Mouse (Mus musculus) MEL (cell line): ENCODE results near the gene Iqck. TPM values are rescaled to one million over a fixed set of nuclear protein-coding genes. Genes with fewer than 3 reads are reported as not detected.
A peak's percentile ranks its signal among the peaks of the same experiment; 100 is the strongest.

Experiments
- DNase-seq: peaks from one replicate; pipeline ENCODE4 v3.0.0; 2011; ENCODE audit warnings: low read depth, low spot score
- H3K27ac ChIP-seq: 2 replicates; pipeline ENCODE4 v1.5.1; 2012; ENCODE audit warnings: low read depth, mild to moderate bottlenecking, control low read depth, low read length, moderate library complexity; ENCODE audit not compliant: control insufficient read depth
- H3K27me3 ChIP-seq, 2 experiments: fragments of 150-350 bp in 1 of 2; sonication (generic) in 1 of 2; 2 replicates each; pipeline ENCODE4 v1.6.1; 2012; ENCODE audit warnings: low read length in 2 of 2, mild to moderate bottlenecking in 2 of 2, improper control_type of control experiment in 1 of 2, moderate library complexity in 1 of 2; ENCODE audit not compliant: insufficient read depth in 2 of 2, control insufficient read depth in 1 of 2
- H3K36me3 ChIP-seq, 2 experiments: 2 replicates each; pipeline ENCODE4 v1.6.1; 2012 to 2014; ENCODE audit warnings: low read length in 2 of 2, improper control_type of control experiment in 1 of 2, inconsistent platforms in 1 of 2, mild to moderate bottlenecking in 1 of 2; ENCODE audit not compliant: insufficient read depth in 2 of 2, control insufficient read depth in 1 of 2
- H3K4me1 ChIP-seq, 2 experiments: fragments of 150-350 bp in 1 of 2; sonication (generic) in 1 of 2; 2 replicates each; pipeline ENCODE4 v1.6.1; 2012; ENCODE audit warnings: low read length in 2 of 2, improper control_type of control experiment in 1 of 2, mild to moderate bottlenecking in 1 of 2; ENCODE audit not compliant: insufficient read depth in 2 of 2, control insufficient read depth in 1 of 2
- H3K4me3 ChIP-seq, 2 experiments: fragments of 150-350 bp in 1 of 2; sonication (generic) in 1 of 2; 2 replicates each; pipeline ENCODE4 v1.5.1; 2012; ENCODE audit warnings: low read depth in 2 of 2, low read length in 2 of 2, mild to moderate bottlenecking in 2 of 2, moderate library complexity in 2 of 2, control low read depth in 1 of 2, improper control_type of control experiment in 1 of 2; ENCODE audit not compliant: control insufficient read depth in 1 of 2, insufficient read depth in 1 of 2
- H3K79me2 ChIP-seq: 2 replicates; pipeline ENCODE4 v1.6.1; 2012; ENCODE audit warnings: mild to moderate bottlenecking, low read length, moderate library complexity; ENCODE audit not compliant: control insufficient read depth, poor library complexity, insufficient read depth
- H3K9ac ChIP-seq: 2 replicates; pipeline ENCODE4 v1.6.1; 2012; ENCODE audit warnings: low read depth, mild to moderate bottlenecking, control low read depth, low read length, moderate library complexity; ENCODE audit not compliant: control insufficient read depth, poor library complexity, severe bottlenecking
- H3K9me3 ChIP-seq: fragments of 150-350 bp; sonication (generic); replicated peaks from 2 replicates; pipeline ENCODE4 v1.6.1; 2012; ENCODE audit warnings: mild to moderate bottlenecking, low read length, improper control_type of control experiment, moderate library complexity; ENCODE audit not compliant: insufficient read depth
- BHLHE40 ChIP-seq: IDR thresholded peaks from 2 replicates; pipeline ENCODE4 v1.6.1; 2012; ENCODE audit warnings: low read depth, mild to moderate bottlenecking, inconsistent platforms, low read length, improper control_type of control experiment, borderline replicate concordance
- CHD1 ChIP-seq: IDR thresholded peaks from 2 replicates; pipeline ENCODE4 v1.6.1; 2012; ENCODE audit warnings: low read depth, mild to moderate bottlenecking, inconsistent platforms, low read length, improper control_type of control experiment
- CHD2 ChIP-seq: IDR thresholded peaks from 2 replicates; pipeline ENCODE4 v1.6.1; 2011; ENCODE audit warnings: low read length, improper control_type of control experiment
- E2F4 ChIP-seq: IDR thresholded peaks from 2 replicates; pipeline ENCODE4 v1.6.1; 2011; ENCODE audit warnings: low read depth, low read length, improper control_type of control experiment, borderline replicate concordance
- ELF1 ChIP-seq: IDR thresholded peaks from 2 replicates; pipeline ENCODE4 v1.6.1; 2014; ENCODE audit warnings: low read depth, mild to moderate bottlenecking, inconsistent platforms, low read length, improper control_type of control experiment, moderate library complexity
- EP300 ChIP-seq, 2 experiments: IDR thresholded peaks; 2 replicates each; pipeline ENCODE4 v1.6.1; 2011; ENCODE audit warnings: improper control_type of control experiment in 2 of 2, low read length in 2 of 2, low read depth in 1 of 2, mild to moderate bottlenecking in 1 of 2
- ETS1 ChIP-seq: IDR thresholded peaks from 2 replicates; pipeline ENCODE4 v1.6.1; 2012; ENCODE audit warnings: low read depth, mild to moderate bottlenecking, inconsistent platforms, low read length, improper control_type of control experiment, moderate library complexity
- GABPA ChIP-seq: IDR thresholded peaks from 2 replicates; pipeline ENCODE4 v1.6.1; 2012; ENCODE audit warnings: low read depth, mild to moderate bottlenecking, inconsistent platforms, low read length, improper control_type of control experiment, moderate library complexity
- GATA1 ChIP-seq: IDR thresholded peaks from 2 replicates; pipeline ENCODE4 v1.6.1; 2011; ENCODE audit warnings: low read depth, low read length, improper control_type of control experiment
- JUND ChIP-seq: IDR thresholded peaks from 2 replicates; pipeline ENCODE4 v1.6.1; 2011; ENCODE audit warnings: low read depth, mild to moderate bottlenecking, improper control_type of control experiment, low read length
- KAT2A ChIP-seq: conservative IDR thresholded peaks from 2 replicates; pipeline ENCODE4 v1.6.1; 2012; ENCODE audit warnings: low read depth, low read length, improper control_type of control experiment, inconsistent platforms
- MAFK ChIP-seq: IDR thresholded peaks from 2 replicates; pipeline ENCODE4 v1.6.1; 2011; ENCODE audit warnings: low read depth, mild to moderate bottlenecking, low read length, improper control_type of control experiment, borderline replicate concordance
- MAX ChIP-seq: IDR thresholded peaks from 2 replicates; pipeline ENCODE4 v1.6.1; 2011; ENCODE audit warnings: low read length, improper control_type of control experiment
- MAZ ChIP-seq: IDR thresholded peaks from 2 replicates; pipeline ENCODE4 v1.6.1; 2012; ENCODE audit warnings: low read depth, mild to moderate bottlenecking, inconsistent platforms, low read length, improper control_type of control experiment
- MEF2A ChIP-seq: IDR thresholded peaks from 2 replicates; pipeline ENCODE4 v1.6.1; 2014; ENCODE audit warnings: low read depth, mild to moderate bottlenecking, inconsistent platforms, low read length, improper control_type of control experiment; ENCODE audit not compliant: poor library complexity, insufficient replicate concordance, severe bottlenecking; ENCODE audit errors: extremely low read depth
- MXI1 ChIP-seq: IDR thresholded peaks from 2 replicates; pipeline ENCODE4 v1.6.1; 2011; ENCODE audit warnings: mild to moderate bottlenecking, low read depth, low read length, improper control_type of control experiment
- MYB ChIP-seq: IDR thresholded peaks from 2 replicates; pipeline ENCODE4 v1.6.1; 2011; ENCODE audit warnings: mild to moderate bottlenecking, low read depth, low read length, improper control_type of control experiment
- MYC ChIP-seq: IDR thresholded peaks from 2 replicates; pipeline ENCODE4 v1.6.1; 2011; ENCODE audit warnings: low read depth, mild to moderate bottlenecking, low read length, improper control_type of control experiment, moderate library complexity
- NRF1 ChIP-seq: IDR thresholded peaks from 2 replicates; pipeline ENCODE4 v1.6.1; 2014; ENCODE audit warnings: low read depth, mild to moderate bottlenecking, inconsistent platforms, low read length, improper control_type of control experiment, moderate library complexity; ENCODE audit not compliant: poor library complexity, insufficient read depth, severe bottlenecking
- POLR2A ChIP-seq, 2 experiments: IDR thresholded peaks; 2 replicates each; pipeline ENCODE4 v1.6.1; 2011 to 2012; ENCODE audit warnings: low read length in 2 of 2, mild to moderate bottlenecking in 2 of 2, control low read depth in 1 of 2, improper control_type of control experiment in 1 of 2, low read depth in 1 of 2, moderate library complexity in 1 of 2; ENCODE audit not compliant: control insufficient read depth in 1 of 2, insufficient read depth in 1 of 2, poor library complexity in 1 of 2
- POLR2AphosphoS2 ChIP-seq: IDR thresholded peaks from 2 replicates; pipeline ENCODE4 v1.6.1; 2011; ENCODE audit warnings: low read length, improper control_type of control experiment
- POLR2AphosphoS5 ChIP-seq: IDR thresholded peaks from 2 replicates; pipeline ENCODE4 v1.6.1; 2012; ENCODE audit warnings: low read depth, borderline replicate concordance, mild to moderate bottlenecking, inconsistent platforms, low read length, moderate library complexity, mixed read lengths
- RAD21 ChIP-seq: IDR thresholded peaks from 2 replicates; pipeline ENCODE4 v1.6.1; 2011; ENCODE audit warnings: mild to moderate bottlenecking, low read depth, low read length, improper control_type of control experiment
- SIN3A ChIP-seq: IDR thresholded peaks from 2 replicates; pipeline ENCODE4 v1.6.1; 2012; ENCODE audit warnings: low read length, improper control_type of control experiment, inconsistent platforms
- SMC3 ChIP-seq: IDR thresholded peaks from 2 replicates; pipeline ENCODE4 v1.6.1; 2011; ENCODE audit warnings: low read depth, low read length, improper control_type of control experiment
- TAL1 ChIP-seq: IDR thresholded peaks from 2 replicates; pipeline ENCODE4 v1.6.1; 2012; ENCODE audit warnings: mild to moderate bottlenecking, inconsistent platforms, low read length, moderate library complexity, mixed read lengths
- TBP ChIP-seq: IDR thresholded peaks from 2 replicates; pipeline ENCODE4 v1.8.0; 2011; ENCODE audit warnings: low read depth, low read length, improper control_type of control experiment
- TCF12 ChIP-seq: IDR thresholded peaks from 2 replicates; pipeline ENCODE4 v1.6.1; 2014; ENCODE audit warnings: low read depth, mild to moderate bottlenecking, inconsistent platforms, low read length, improper control_type of control experiment, moderate library complexity
- UBTF ChIP-seq: IDR thresholded peaks from 2 replicates; pipeline ENCODE4 v1.6.1; 2012; ENCODE audit warnings: low read depth, mild to moderate bottlenecking, inconsistent platforms, low read length, improper control_type of control experiment, moderate library complexity, borderline replicate concordance; ENCODE audit not compliant: insufficient read depth
- USF1 ChIP-seq: IDR thresholded peaks from 2 replicates; pipeline ENCODE4 v1.6.1; 2014; ENCODE audit warnings: low read depth, mild to moderate bottlenecking, inconsistent platforms, low read length, improper control_type of control experiment, moderate library complexity
- USF2 ChIP-seq, 2 experiments: IDR thresholded peaks; 2 replicates each; pipeline ENCODE4 v1.6.1; 2011 to 2012; ENCODE audit warnings: improper control_type of control experiment in 2 of 2, low read length in 2 of 2, borderline replicate concordance in 1 of 2, inconsistent platforms in 1 of 2, low read depth in 1 of 2, mild to moderate bottlenecking in 1 of 2; ENCODE audit not compliant: insufficient read depth in 1 of 2
- ZC3H11A ChIP-seq: IDR thresholded peaks from 2 replicates; pipeline ENCODE4 v1.6.1; 2012; ENCODE audit warnings: low read depth, mild to moderate bottlenecking, inconsistent platforms, low read length, improper control_type of control experiment
- ZKSCAN1 ChIP-seq: IDR thresholded peaks from 2 replicates; pipeline ENCODE4 v1.6.1; 2012; ENCODE audit warnings: low read depth, mild to moderate bottlenecking, inconsistent platforms, low read length, improper control_type of control experiment, moderate library complexity
- ZMIZ1 ChIP-seq: IDR thresholded peaks from 2 replicates; pipeline ENCODE4 v1.6.1; 2012; ENCODE audit warnings: low read depth, mild to moderate bottlenecking, inconsistent platforms, low read length, improper control_type of control experiment, moderate library complexity
- ZNF384 ChIP-seq: IDR thresholded peaks from 2 replicates; pipeline ENCODE4 v1.6.1; 2012; ENCODE audit warnings: low read depth, mild to moderate bottlenecking, inconsistent platforms, low read length, improper control_type of control experiment
- polyA plus RNA-seq, 2 experiments: library from polyadenylated mRNA; stranded (reverse) in 1 of 2; unstranded in 1 of 2; fragments of >175 nt in 1 of 2; fragments of >200 nt in 1 of 2; gene quantifications; 2 replicates each; pipeline versions ENCODE4 v1.2.1 to v1.2.4; 2012; ENCODE audit warnings: low replicate concordance in 2 of 2, low read depth in 1 of 2; ENCODE audit not compliant: insufficient read length in 2 of 2, insufficient read depth in 1 of 2, missing spikeins in 1 of 2
- total RNA-seq: library from RNA; depleted of rRNA; stranded (reverse); fragments of 300-350 nt; gene quantifications from 2 replicates; pipeline ENCODE4 v1.2.3, GENCODE M21; 2012

Gene Iqck
- total and polyA plus RNA-seq, 3 experiments, result 0.39 to 0.40 TPM; not detected in 1

DNA sequence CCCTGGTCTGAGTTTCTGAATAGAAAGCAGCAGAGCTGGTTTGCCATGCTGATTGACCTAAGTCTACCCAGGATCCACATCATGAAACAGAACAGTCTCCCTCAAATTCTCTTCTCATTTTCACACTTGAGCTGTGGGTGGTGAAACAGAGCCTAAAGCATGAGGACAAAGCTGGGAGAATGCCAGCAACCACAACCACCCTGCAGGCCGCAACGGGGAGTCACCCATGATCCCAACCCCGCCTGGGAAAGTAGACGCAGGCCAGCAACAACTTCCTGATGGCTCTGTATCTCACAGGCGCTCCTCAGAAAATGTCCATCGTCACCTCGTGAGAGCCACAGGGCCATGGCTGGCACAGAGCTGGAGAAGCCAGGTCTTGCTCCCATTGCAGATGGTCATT is 4.0 kb upstream of the Iqck start:
- H3K4me1 ChIP-seq, result peaks cover 5 to 32% of the 10 kb centered on the region in 2 experiments
- TF ChIP-seq JUND (no peak), EP300 (IDR thresholded peaks at IDR 0.05; ENCODE audit: low read depth in 1 of 2, low read length in 2 of 2) (peak in 1 of 2 experiments; percentile 4; a peak in 1 of 4 replicates), NRF1 (no peak), POLR2AphosphoS5 (no peak), MAFK (no peak), TBP (no peak), RAD21 (no peak), CHD2 (no peak), SMC3 (no peak), TCF12 (no peak), POLR2A (IDR thresholded peaks at IDR 0.05; ENCODE audit: control insufficient read depth in 1 of 2, insufficient read depth in 1 of 2, low read depth in 1 of 2, low read length in 2 of 2, poor library complexity in 1 of 2) (0 out of 4 replicates have a peak, but pooled peaks of 1 of the 2 experiments have one; percentile 18), UBTF (no peak), ETS1 (peak; percentile 59), POLR2AphosphoS2 (no peak), MXI1 (no peak; the same call in 1 of the 2 replicates), SIN3A (peak; percentile 38; the same call in 1 of the 2 replicates), BHLHE40 (no peak), CHD1 (no peak), ZC3H11A (no peak), MYC (no peak), E2F4 (no peak), MYB (no peak), ZMIZ1 (no peak), USF2 (IDR thresholded peaks at IDR 0.05; ENCODE audit: borderline replicate concordance in 1 of 2, insufficient read depth in 1 of 2, low read depth in 1 of 2, low read length in 2 of 2) (no peak), ELF1 (no peak), TAL1 (no peak), MEF2A (no peak), KAT2A (no peak), GATA1 (no peak), USF1 (no peak), ZNF384 (no peak), ZKSCAN1 (no peak), MAZ (no peak), GABPA (no peak), MAX (no peak; the same call in 1 of the 2 replicates)
- no peak overlapping the region for H3K4me3 ChIP-seq
- H3K27me3 ChIP-seq, result no peaks in the 10 kb centered on the region
- no peak overlapping the region for H3K9ac ChIP-seq
- H3K27ac ChIP-seq, result no peak overlapping the region
- H3K9me3 ChIP-seq, result no peaks in the 10 kb centered on the region
- H3K79me2 ChIP-seq, result peaks cover 45% of the 10 kb centered on the region
- peak; percentile 75 for DNase-seq
- H3K36me3 ChIP-seq, result peaks cover 5 to 38% of the 10 kb centered on the region in 2 experiments; a peak in 3 of 4 replicates
